Mouse (Mus musculus) lung, postnatal 10 days (tissue): ENCODE data around the gene Zfp568.
"Not testable (repeated sequence)": the region's sequence is repeated elsewhere in the genome, so short reads cannot be mapped to it uniquely, and the experiment has no call there.

Experiments used
- DNase-seq: peaks from one replicate; pipeline ENCODE4 v3.0.0; 2021

Zfp568 gene

GRCm38 (mm10) chr7:29983690-29984380 lies at the start of gene Zfp568:
Gene Zfp568, plus strand, starts transcription at chr7:29983955.
- peak; percentile 97 for DNase-seq

GRCm38 (mm10) chr7:29938856-29939255 lies 44.9 kb upstream of the Zfp568 start:
- DNase-seq = no peak

- DNase-seq = peak; percentile 41
Observed at GRCm38 (mm10) chr7:29941027-29941426, 42.7 kb upstream of the Zfp568 start.

DNA sequence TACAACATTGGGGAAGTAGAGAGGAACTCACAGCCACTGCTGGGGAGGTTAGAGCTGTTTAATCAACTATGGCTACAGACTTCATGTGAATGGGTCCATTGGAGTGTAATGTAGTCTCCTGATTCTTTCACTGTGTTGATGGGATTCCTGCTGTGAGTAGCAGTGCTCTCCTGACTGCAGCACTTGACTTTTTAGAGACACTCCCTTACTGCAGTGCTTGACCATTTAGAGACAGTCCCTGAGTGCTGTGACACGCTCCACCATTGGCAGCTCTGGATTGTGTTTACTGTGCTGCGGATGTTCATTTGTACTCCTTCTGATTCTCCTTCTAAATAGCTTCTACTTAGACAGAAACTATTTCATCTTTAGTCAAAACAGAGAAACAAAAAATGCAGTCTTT lies 41.0 kb upstream of the Zfp568 start:
- DNase-seq = peak; percentile 19

GRCm38 (mm10) chr7:29943720-29944119 lies 40.0 kb upstream of the Zfp568 start:
- no peak for DNase-seq

GRCm38 (mm10) chr7:29944201-29944600 lies 39.6 kb upstream of the Zfp568 start:
- no peak for DNase-seq

DNA sequence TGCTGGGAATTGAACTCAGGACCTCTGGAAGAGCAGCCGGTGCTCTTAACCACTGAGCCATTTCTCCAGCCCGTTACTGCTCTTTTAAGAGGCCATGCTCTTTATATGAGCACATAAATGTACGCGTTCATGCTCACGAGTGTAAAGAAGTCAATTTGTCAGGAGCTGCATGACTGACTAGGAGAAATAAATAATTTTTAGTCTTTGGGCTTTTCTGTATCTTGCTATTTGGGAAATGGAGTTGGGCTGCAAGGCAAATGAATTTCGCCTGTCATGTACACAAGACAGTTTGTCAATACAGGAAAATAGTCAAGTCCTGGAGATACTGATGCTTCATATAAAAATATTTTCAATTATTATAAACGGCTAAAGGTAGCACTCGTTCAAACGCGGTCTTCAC lies 30.7 kb upstream of the Zfp568 start:
- no peak for DNase-seq

GRCm38 (mm10) chr7:29953513-29954401 lies 30.0 kb upstream of the Zfp568 start, which contains the start of gene Zfp74:
Gene Zfp74, minus strand, starts transcription at chr7:29954089.
- peak; percentile 89 for DNase-seq

- peak; percentile 72 for DNase-seq
Observed at GRCm38 (mm10) chr7:29954731-29955130, 29.0 kb upstream of the Zfp568 start.

DNA sequence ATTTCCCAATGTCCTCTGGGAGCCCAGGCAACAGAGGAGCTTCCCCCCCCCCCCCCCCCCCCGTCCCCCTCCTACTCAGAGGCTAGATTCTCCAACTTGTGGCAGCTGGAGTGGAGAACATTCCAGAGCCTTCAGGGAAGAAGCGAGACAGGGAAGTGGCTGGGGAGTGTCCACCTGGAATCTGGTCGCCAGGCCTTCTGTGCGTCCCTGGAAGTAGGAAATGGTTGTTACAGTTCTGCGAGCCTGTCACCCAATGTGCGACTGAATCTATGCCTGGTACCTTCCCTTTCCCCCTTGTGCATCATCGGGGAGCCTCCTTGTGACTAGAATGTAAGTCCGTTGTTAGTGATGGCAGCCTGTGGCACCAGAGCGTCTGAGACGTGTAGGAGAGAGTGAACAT lies 27.5 kb upstream of the Zfp568 start:
- peak; percentile 36 for DNase-seq

GRCm38 (mm10) chr7:29958125-29958724 lies 25.5 kb upstream of the Zfp568 start:
- DNase-seq = no peak

DNA sequence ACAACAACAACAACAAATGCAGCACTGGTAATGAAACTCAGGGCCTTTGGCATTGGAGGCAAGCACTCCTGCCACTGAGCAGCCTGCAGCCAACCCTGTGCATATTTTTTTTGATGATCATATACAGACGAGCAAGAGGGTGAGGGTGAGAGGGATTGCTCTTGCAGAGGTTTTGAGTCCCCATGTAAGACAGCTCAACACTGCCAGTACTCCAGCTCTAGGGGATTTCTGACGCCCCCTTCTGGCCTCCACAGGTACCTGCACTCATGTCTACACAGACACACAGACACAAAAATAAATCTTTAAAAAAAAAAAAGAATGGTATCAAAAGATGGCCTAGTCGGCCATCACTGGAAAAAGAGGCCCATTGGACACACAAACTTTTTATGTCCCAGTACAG lies 24.8 kb upstream of the Zfp568 start:
- DNase-seq = no peak

DNA sequence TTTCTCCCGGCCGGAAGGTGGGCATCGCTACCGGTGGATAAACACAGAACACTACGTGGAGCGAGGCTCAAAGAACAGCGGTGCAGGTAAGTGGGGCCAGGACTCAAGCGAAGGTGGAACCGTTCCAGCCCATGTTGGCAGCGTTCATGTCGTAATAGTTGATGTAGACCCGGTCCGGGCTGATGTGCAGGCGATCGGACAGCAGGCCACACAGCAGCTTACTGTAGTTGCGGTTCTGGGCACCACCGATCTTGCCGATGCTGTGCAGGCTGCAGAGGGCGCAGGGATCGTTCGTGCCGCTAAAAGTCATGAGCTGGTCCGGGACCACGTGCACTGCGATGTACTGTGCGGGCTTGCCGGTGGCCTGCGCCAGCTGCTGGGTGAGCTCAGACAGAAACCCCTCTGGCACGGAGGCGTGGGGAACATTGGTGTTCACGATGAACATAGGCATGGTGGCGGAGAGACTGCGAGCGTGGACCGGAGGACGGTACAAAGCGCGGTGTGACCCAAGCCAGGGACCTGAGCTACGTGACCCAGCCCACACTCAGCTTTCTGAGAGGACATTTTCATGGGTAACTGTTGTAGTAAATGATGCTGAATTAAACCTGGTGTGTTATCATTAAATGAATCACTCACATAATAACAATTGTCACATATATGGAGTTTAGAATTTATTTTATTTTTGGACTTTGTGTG lies 18.5 kb upstream of the Zfp568 start:
- not testable (repeated sequence) for DNase-seq

GRCm38 (mm10) chr7:29970686-29971085 lies 13.1 kb upstream of the Zfp568 start:
- no peak for DNase-seq

DNA sequence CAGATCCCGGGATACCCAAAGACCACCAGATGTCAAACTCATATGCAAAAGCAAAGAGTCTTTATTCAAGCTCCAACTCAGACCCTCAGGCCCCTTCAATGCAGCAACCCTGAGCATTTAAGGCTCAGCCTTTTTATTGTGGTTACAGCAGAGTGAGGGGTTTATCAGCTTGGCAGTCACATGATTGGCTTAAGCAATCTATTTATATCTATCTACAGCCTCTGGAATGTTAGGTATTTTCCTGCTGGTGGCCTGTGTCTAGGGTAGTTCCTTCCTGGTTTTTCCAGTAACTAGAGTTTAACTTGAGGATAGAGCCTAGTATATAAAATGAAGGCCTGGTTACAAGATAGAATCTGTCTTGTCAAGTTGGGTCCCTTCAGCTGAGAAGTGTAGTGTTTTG lies 3.0 kb upstream of the Zfp568 start:
- no peak for DNase-seq

- peak; percentile 19 for DNase-seq
Observed at GRCm38 (mm10) chr7:29981455-29981854, 2.3 kb upstream of the Zfp568 start.

GRCm38 (mm10) chr7:29981860-29982259 lies 1.9 kb upstream of the Zfp568 start:
- DNase-seq = peak; percentile 15

DNA sequence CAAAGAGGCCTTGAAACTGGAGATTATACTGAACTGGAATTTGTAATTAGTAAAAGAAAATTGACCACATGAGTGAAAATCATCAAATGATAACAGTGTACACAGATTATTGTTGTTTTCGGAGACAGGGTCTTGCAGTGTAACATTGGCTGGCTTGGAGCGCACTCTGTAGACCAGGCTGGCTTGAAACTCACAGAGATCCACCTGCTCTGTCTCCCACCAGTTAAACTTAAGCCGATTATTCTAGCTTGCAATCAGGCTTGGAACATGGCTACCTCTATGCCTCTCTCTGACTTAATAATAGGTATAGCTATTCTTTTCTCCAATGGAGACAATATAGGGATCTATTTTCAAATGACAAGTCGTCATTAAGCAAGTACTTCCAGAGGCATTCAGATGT lies 1.4 kb upstream of the Zfp568 start:
- no peak for DNase-seq

GRCm38 (mm10) chr7:29982931-29983330 lies 824 bp upstream of the Zfp568 start:
- peak; percentile 14 for DNase-seq

GRCm38 (mm10) chr7:29983340-29983689 lies 440 bp upstream of the Zfp568 start:
- DNase-seq = no peak

- DNase-seq = no peak
Observed at GRCm38 (mm10) chr7:29986101-29986500, 2.3 kb downstream of the Zfp568 start.

- no peak for DNase-seq
Observed at GRCm38 (mm10) chr7:29987551-29987950, 3.8 kb downstream of the Zfp568 start.

DNA sequence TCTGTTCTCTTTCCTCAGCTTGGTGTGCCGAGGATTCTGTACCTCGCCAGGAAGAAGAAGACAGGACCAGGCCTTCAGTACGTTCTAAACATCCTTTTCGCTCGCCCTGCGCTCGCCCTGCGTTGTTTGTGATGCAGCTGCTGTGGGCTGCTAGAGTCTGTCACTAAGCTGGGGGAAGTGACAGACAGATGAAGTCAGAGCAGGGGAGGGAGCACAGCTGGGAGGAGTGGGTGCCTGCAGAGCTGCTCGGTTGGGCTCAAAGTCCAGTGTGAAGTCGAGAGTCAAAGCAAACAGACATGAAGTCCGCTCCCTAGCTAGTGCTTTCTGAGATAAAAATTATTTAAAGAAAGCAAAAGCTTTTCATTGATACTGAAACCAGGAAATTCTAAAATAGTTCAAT lies 5.3 kb downstream of the Zfp568 start:
- DNase-seq = no peak
